Mouse (Mus musculus) adrenal gland, adult (tissue): ENCODE measurements around the gene Larp1.
A peak's percentile ranks its signal among the peaks of the same experiment; 100 is the strongest.

ENCODE experiments used
- DNase-seq, 2 experiments: peaks; one replicate each; pipeline ENCODE4 v3.0.0; 2022 to 2023; ENCODE audit warnings: low spot score in 1 of 2; ENCODE audit not compliant: inconsistent age in 2 of 2

Larp1 gene

GRCm38 (mm10) chr11:57998872-57999271, 10.0 kb upstream of the Larp1 start:
- DNase-seq = peak in 1 of 2 experiments; percentile 31

GRCm38 (mm10) chr11:58003126-58003525, 5.7 kb upstream of the Larp1 start:
- DNase-seq = no peak

- DNase-seq = peak; percentile 82 to 86
Measured at GRCm38 (mm10) chr11:58003734-58004133, 5.1 kb upstream of the Larp1 start.

- DNase-seq = peak; percentile 39 to 56
Measured at GRCm38 (mm10) chr11:58005110-58005509, 3.8 kb upstream of the Larp1 start.

GRCm38 (mm10) chr11:58008013-58008412, 851 bp upstream of the Larp1 start:
- DNase-seq = no peak

- peak; percentile 89 to 95 for DNase-seq
Measured at GRCm38 (mm10) chr11:58008437-58009050, 320 bp upstream of the Larp1 start.

GRCm38 (mm10) chr11:58009516-58010141, 765 bp downstream of the Larp1 start:
- DNase-seq = peak; percentile 84 to 93

GRCm38 (mm10) chr11:58010226-58010781, 1.4 kb downstream of the Larp1 start:
- DNase-seq = peak; percentile 52 to 87

- peak in 1 of 2 experiments; percentile 64 for DNase-seq
Measured at GRCm38 (mm10) chr11:58010930-58011329, 2.1 kb downstream of the Larp1 start.

- DNase-seq = peak in 1 of 2 experiments; percentile 33
Measured at GRCm38 (mm10) chr11:58011813-58012212, 2.9 kb downstream of the Larp1 start.

GRCm38 (mm10) chr11:58012674-58013073, 3.8 kb downstream of the Larp1 start:
- DNase-seq = no peak

- no peak for DNase-seq
Measured at GRCm38 (mm10) chr11:58013100-58013499, 4.2 kb downstream of the Larp1 start.

GRCm38 (mm10) chr11:58014604-58015003, 5.7 kb downstream of the Larp1 start:
- peak in 1 of 2 experiments; percentile 19 for DNase-seq

- no peak for DNase-seq
Measured at GRCm38 (mm10) chr11:58015339-58015738, 6.5 kb downstream of the Larp1 start.

GRCm38 (mm10) chr11:58016371-58016770, 7.5 kb downstream of the Larp1 start:
- no peak for DNase-seq

- DNase-seq = no peak
Measured at GRCm38 (mm10) chr11:58017422-58017821, 8.6 kb downstream of the Larp1 start.

GRCm38 (mm10) chr11:58018287-58018686, 9.4 kb downstream of the Larp1 start:
- peak; percentile 51 to 80 for DNase-seq

- no peak for DNase-seq
Measured at GRCm38 (mm10) chr11:58018701-58019100, 9.8 kb downstream of the Larp1 start.

GRCm38 (mm10) chr11:58021095-58021494, 12.2 kb downstream of the Larp1 start:
- DNase-seq = no peak

- no peak for DNase-seq
Measured at GRCm38 (mm10) chr11:58021618-58022017, 12.8 kb downstream of the Larp1 start.

- no peak for DNase-seq
Measured at GRCm38 (mm10) chr11:58024271-58024670, 15.4 kb downstream of the Larp1 start.

GRCm38 (mm10) chr11:58024671-58025070, 15.8 kb downstream of the Larp1 start:
- no peak for DNase-seq
